Mouse (Mus musculus): ENCODE results near the gene Fam222a.
A peak's percentile ranks its signal among the peaks of the same experiment; 100 is the strongest.

DNA sequence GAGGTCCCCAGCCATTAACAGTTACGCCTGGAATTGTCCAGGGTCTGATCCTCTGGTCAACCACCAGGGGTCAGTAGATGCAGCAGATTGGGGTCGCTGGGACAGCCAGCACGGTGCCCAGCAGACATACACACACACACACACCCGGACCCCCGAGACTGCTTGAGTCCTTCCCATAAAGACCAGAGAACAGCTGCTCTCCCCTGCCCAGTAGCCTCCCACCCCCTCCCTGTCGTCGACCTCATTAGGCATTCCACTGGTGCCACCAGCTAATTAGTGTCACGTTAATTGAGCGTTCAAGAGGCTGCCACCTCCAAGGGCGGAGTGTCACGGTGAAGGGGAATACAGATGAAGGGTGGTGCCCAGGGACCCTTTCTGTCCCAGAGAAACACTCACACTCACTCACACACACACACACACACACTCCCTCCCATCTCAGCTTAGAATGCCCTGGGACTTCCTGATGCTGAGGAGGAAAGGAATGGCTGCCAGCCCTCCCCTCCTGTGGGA lies 37.0 kb downstream of the Fam222a start:
- TF ChIP-seq POLR2A (IDR thresholded peaks at IDR 0.05; ENCODE audit: low read depth, low read length) (no peak), CTCF (IDR thresholded peaks at IDR 0.05; ENCODE audit: extremely low read depth, insufficient read length, insufficient replicate concordance, low read depth, low read length) (peak; percentile 22; the same call in 1 of the 2 replicates)

Measured in small intestine, adult 2 months (tissue).